Mouse (Mus musculus) lung, postnatal 0 days (tissue): ENCODE results near the gene Srebf2.
A peak's percentile ranks its signal among the peaks of the same experiment; 100 is the strongest.

Experiments
- CTCF ChIP-seq: IDR thresholded peaks from 2 replicates; pipeline ENCODE4 v1.5.1; 2016; ENCODE audit warnings: antibody characterized with exemption, mild to moderate bottlenecking
- EP300 ChIP-seq: IDR thresholded peaks from 2 replicates; pipeline ENCODE4 v1.6.1; 2016; ENCODE audit warnings: antibody characterized with exemption, mild to moderate bottlenecking, control low read depth

DNA sequence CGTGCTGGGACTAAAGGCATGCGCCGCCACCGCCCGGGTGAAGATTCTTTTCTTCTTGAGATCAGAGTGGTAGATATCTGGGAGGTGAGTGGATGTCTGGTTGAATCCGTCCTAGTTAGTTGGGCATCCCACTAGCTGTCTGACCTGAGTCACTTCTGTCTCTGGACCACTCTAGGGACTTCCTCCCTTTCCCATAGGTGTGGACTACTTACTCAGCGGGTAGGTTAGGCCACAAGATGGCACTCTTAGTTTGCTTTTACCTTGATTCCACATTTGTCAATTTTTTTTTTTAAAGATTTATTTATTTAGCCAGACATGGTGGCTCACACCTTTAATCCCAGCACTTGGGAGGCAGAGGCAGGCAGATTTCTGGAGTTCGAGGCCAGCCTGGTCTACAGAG, 7.8 kb upstream of the Srebf2 start:
- TF ChIP-seq CTCF (peak; percentile 54), EP300 (no peak)
